9 mouse cellular contexts compared by ENCODE assay signal in the genomic region with DNA sequence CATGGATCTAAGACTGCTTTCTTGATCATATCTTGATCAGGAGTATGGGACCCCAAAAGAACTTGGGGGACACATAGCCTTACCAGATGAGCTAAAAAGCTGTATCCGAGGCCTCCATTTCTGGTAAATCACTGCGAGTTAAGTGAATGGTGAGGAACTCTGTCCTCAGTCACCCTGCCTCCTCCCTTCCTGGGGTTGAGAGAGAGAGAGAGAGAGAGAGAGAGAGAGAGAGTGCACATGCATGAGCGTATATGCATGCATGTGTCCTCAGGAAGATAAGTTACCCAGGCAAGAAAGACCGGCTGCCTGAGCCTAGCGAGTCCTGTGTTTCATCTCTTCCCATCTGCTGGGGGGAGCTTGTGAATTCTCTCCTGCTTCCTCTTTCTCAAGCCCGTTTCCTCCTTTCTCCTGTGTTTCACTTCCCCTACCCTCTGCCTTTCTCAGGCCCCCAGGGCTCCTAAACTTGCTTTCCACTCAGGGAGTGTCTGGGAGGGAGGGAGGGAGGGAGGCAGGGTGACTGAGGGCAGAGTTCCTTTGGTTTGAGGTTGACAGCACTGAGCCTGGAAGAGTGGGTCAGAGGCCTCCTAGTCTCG. TPM values are rescaled to one million over a fixed set of nuclear protein-coding genes. Genes with fewer than 3 reads are reported as not detected.
A peak's percentile ranks its signal among the peaks of the same experiment; 100 is the strongest.
DNase-seq lines count a peak whose midpoint lies in the region; ATAC-seq and TF ChIP-seq lines count a peak whose summit lies in the region.
"Had no signal": no experiment of that assay in that cellular context is flagged by ENCODE, and none has a peak within 500 bp of the region (broad histone marks: within the 10 kb centered on the region; RNA-seq: fewer than 3 reads in every experiment).

No protein-coding gene starts in this region.

- no peak for ATAC-seq in hindbrain, embryonic 13.5 days (ENCODE audit: low FRiP score)
- no peak for ATAC-seq in hindbrain, embryonic 14.5 days (ENCODE audit: low FRiP score)
- no peak for ATAC-seq in embryonic facial prominence, embryonic 15.5 days (ENCODE audit: insufficient number of reproducible peaks, low FRiP score, low TSS enrichment, low read depth)
- no peak for ATAC-seq in liver, postnatal 0 days
- ATAC-seq in forebrain, embryonic 14.5 days: no peak
- ATAC-seq in frontal cortex, adult (ENCODE audit: low TSS enrichment): no peak

- H3K4me1 ChIP-seq in hindbrain, embryonic 13.5 days (replicated peaks): peaks cover 41% of the 10 kb centered on the region
- peaks cover 29% of the 10 kb centered on the region for H3K4me1 ChIP-seq in hindbrain, embryonic 14.5 days (replicated peaks; ENCODE audit: control insufficient read depth, insufficient read depth, low read length)
- H3K4me1 ChIP-seq in embryonic facial prominence, embryonic 15.5 days: peaks cover 43% of the 10 kb centered on the region
- H3K4me1 ChIP-seq in liver, postnatal 0 days (ENCODE audit: insufficient read depth): peaks cover 57% of the 10 kb centered on the region
- 0 out of 2 replicates have a peak, but pooled peaks cover 6% of the 10 kb centered on the region for H3K4me1 ChIP-seq in forebrain, embryonic 14.5 days (ENCODE audit: control insufficient read depth, insufficient read depth, low read length)

- no peak for DNase-seq in hindbrain, embryonic 14.5 days (ENCODE audit: low spot score)
- DNase-seq in B cell, adult 2 months: peak; percentile 38 to 45
- no peak for DNase-seq in liver, postnatal 0 days
- DNase-seq in cerebellum, postnatal 36 days: no peak
- no peak for DNase-seq in forebrain, embryonic 14.5 days (ENCODE audit: low spot score)

- 0 out of 2 replicates have a peak, but pooled peaks cover 2% of the 10 kb centered on the region for H3K36me3 ChIP-seq in hindbrain, embryonic 13.5 days
- no peaks in the 10 kb centered on the region for H3K36me3 ChIP-seq in hindbrain, embryonic 14.5 days (replicated peaks; ENCODE audit: control insufficient read depth, insufficient read depth)
- H3K36me3 ChIP-seq in embryonic facial prominence, embryonic 15.5 days: peaks cover 7% of the 10 kb centered on the region; the same call in 1 of the 2 replicates
- peaks cover 16% of the 10 kb centered on the region for H3K36me3 ChIP-seq in liver, postnatal 0 days (replicated peaks; ENCODE audit: insufficient read depth, low read length)
- H3K36me3 ChIP-seq in forebrain, embryonic 14.5 days (ENCODE audit: control insufficient read depth, insufficient read depth, low read length): no peaks in the 10 kb centered on the region
- H3K36me3 ChIP-seq: embryonic facial prominence, embryonic 12.5 days had no signal

- 0 out of 2 replicates have a peak overlapping the region, but pooled peaks have one; percentile 23 for H3K27ac ChIP-seq in hindbrain, embryonic 13.5 days
- H3K27ac ChIP-seq in hindbrain, embryonic 14.5 days: no peak overlapping the region
- peak overlapping the region; percentile 68; the same call in 1 of the 2 replicates for H3K27ac ChIP-seq in embryonic facial prominence, embryonic 15.5 days (replicated peaks)
- peak overlapping the region; percentile 85 for H3K27ac ChIP-seq in liver, postnatal 0 days (ENCODE audit: low read depth)
- H3K27ac ChIP-seq in forebrain, embryonic 14.5 days (ENCODE audit: low read depth, low read length): no peak overlapping the region

- H3K9ac ChIP-seq in hindbrain, embryonic 13.5 days: no peak overlapping the region
- no peak overlapping the region for H3K9ac ChIP-seq in hindbrain, embryonic 14.5 days
- no peak overlapping the region for H3K9ac ChIP-seq in embryonic facial prominence, embryonic 15.5 days
- H3K9ac ChIP-seq in liver, postnatal 0 days (replicated peaks): 0 out of 2 replicates have a peak overlapping the region, but pooled peaks have one; percentile 5
- H3K9ac ChIP-seq in forebrain, embryonic 14.5 days (ENCODE audit: low read length): no peak overlapping the region
- H3K9ac ChIP-seq: embryonic facial prominence, embryonic 12.5 days had no signal

- peaks cover 25% of the 10 kb centered on the region; the same call in 1 of the 2 replicates for H3K27me3 ChIP-seq in hindbrain, embryonic 13.5 days
- 0 out of 2 replicates have a peak, but pooled peaks cover 10% of the 10 kb centered on the region for H3K27me3 ChIP-seq in hindbrain, embryonic 14.5 days (ENCODE audit: control insufficient read depth, insufficient read depth, low read length)
- peaks cover 6% of the 10 kb centered on the region; the same call in 1 of the 2 replicates for H3K27me3 ChIP-seq in embryonic facial prominence, embryonic 15.5 days
- H3K27me3 ChIP-seq in liver, postnatal 0 days (ENCODE audit: insufficient read depth, low read length): no peaks in the 10 kb centered on the region
- peaks cover 9% of the 10 kb centered on the region; the same call in 1 of the 2 replicates for H3K27me3 ChIP-seq in forebrain, embryonic 14.5 days (replicated peaks; ENCODE audit: control insufficient read depth, insufficient read depth, low read length)

- no peak for TF ChIP-seq CTCF in liver, postnatal 0 days (IDR thresholded peaks at IDR 0.05; ENCODE audit: low read depth)

- no peak overlapping the region for H3K4me2 ChIP-seq in hindbrain, embryonic 13.5 days
- no peak overlapping the region for H3K4me2 ChIP-seq in hindbrain, embryonic 14.5 days (replicated peaks)
- H3K4me2 ChIP-seq in embryonic facial prominence, embryonic 15.5 days (replicated peaks): no peak overlapping the region
- H3K4me2 ChIP-seq in liver, postnatal 0 days (ENCODE audit: low read depth, low read length): peak overlapping the region; percentile 26; the same call in 1 of the 2 replicates
- no peak overlapping the region for H3K4me2 ChIP-seq in forebrain, embryonic 14.5 days (ENCODE audit: low read length)
- H3K4me2 ChIP-seq: embryonic facial prominence, embryonic 12.5 days had no signal

- 0 out of 2 replicates have a peak, but pooled peaks cover 3% of the 10 kb centered on the region for H3K9me3 ChIP-seq in hindbrain, embryonic 13.5 days
- no peaks in the 10 kb centered on the region for H3K9me3 ChIP-seq in hindbrain, embryonic 14.5 days (ENCODE audit: control insufficient read depth, low read length)
- no peaks in the 10 kb centered on the region for H3K9me3 ChIP-seq in embryonic facial prominence, embryonic 15.5 days (replicated peaks)
- H3K9me3 ChIP-seq in liver, postnatal 0 days (ENCODE audit: low read length): 0 out of 2 replicates have a peak, but pooled peaks cover 6% of the 10 kb centered on the region
- H3K9me3 ChIP-seq in forebrain, embryonic 14.5 days (replicated peaks; ENCODE audit: control insufficient read depth, low read length): no peaks in the 10 kb centered on the region
- H3K9me3 ChIP-seq: embryonic facial prominence, embryonic 12.5 days had no signal

- 60% methylated on average over 7 of the region's 7 CpGs for whole genome bisulfite sequencing in hindbrain, embryonic 13.5 days
- WGBS in hindbrain, embryonic 14.5 days: 72% methylated on average over 7 of the region's 7 CpGs
- WGBS in embryonic facial prominence, embryonic 15.5 days: 47% methylated on average over 7 of the region's 7 CpGs
- WGBS in liver, postnatal 0 days (ENCODE audit: insufficient replicate concordance): 42% methylated on average over 7 of the region's 7 CpGs
- 69% methylated on average over 7 of the region's 7 CpGs for WGBS in forebrain, embryonic 14.5 days

- H3K4me3 ChIP-seq in hindbrain, embryonic 13.5 days: no peak overlapping the region
- no peak overlapping the region for H3K4me3 ChIP-seq in hindbrain, embryonic 14.5 days (replicated peaks; ENCODE audit: low read length)
- H3K4me3 ChIP-seq in embryonic facial prominence, embryonic 15.5 days (replicated peaks): no peak overlapping the region
- H3K4me3 ChIP-seq in liver, postnatal 0 days (ENCODE audit: low read depth, low read length): no peak overlapping the region
- no peak overlapping the region for H3K4me3 ChIP-seq in forebrain, embryonic 14.5 days (ENCODE audit: low read depth, low read length)
- H3K4me3 ChIP-seq: embryonic facial prominence, embryonic 12.5 days had no signal

- TF ChIP-seq EP300 in liver, postnatal 0 days (IDR thresholded peaks at IDR 0.05; ENCODE audit: low read depth): no peak

RNA-seq across cellular contexts. Expression of gene Ccdc97, which starts 12.2 kb away (rescaled TPM):
- 33.1 and 33.8 TPM in 2 replicates for polyA plus RNA-seq in hindbrain, embryonic 13.5 days (2015; fragmentation: Nextera tagmentation; extraction: Ambion mirVana)
- 41.9 and 43.5 TPM in 2 replicates for polyA plus RNA-seq in hindbrain, embryonic 14.5 days (2014; fragmentation: Nextera tagmentation; extraction: Ambion mirVana)
- 25.2 and 32.8 TPM in 2 replicates for polyA plus RNA-seq in embryonic facial prominence, embryonic 15.5 days (2015; fragmentation: Nextera tagmentation; extraction: Ambion mirVana)
- 6.7 and 6.8 TPM in 2 replicates for polyA plus RNA-seq in liver, postnatal 0 days (2015; fragmentation: Nextera tagmentation; extraction: Ambion mirVana)
- polyA plus RNA-seq in forebrain, embryonic 14.5 days (2014; fragmentation: Nextera tagmentation; extraction: Ambion mirVana): 39.6 and 40.7 TPM in 2 replicates

RNA-seq across cellular contexts. Expression of gene Tgfb1, which starts 19.9 kb away (rescaled TPM):
- 0.85 and 1.2 TPM in 2 replicates for polyA plus RNA-seq in hindbrain, embryonic 13.5 days (2015; fragmentation: Nextera tagmentation; extraction: Ambion mirVana)
- polyA plus RNA-seq in hindbrain, embryonic 14.5 days (2014; fragmentation: Nextera tagmentation; extraction: Ambion mirVana): 0.82 and 1.1 TPM in 2 replicates
- polyA plus RNA-seq in embryonic facial prominence, embryonic 15.5 days (2015; fragmentation: Nextera tagmentation; extraction: Ambion mirVana): 4.3 and 4.8 TPM in 2 replicates
- 5.1 and 6.1 TPM in 2 replicates for polyA plus RNA-seq in liver, postnatal 0 days (2015; fragmentation: Nextera tagmentation; extraction: Ambion mirVana)
- polyA plus RNA-seq in forebrain, embryonic 14.5 days (2014; fragmentation: Nextera tagmentation; extraction: Ambion mirVana): 0.61 and 0.83 TPM in 2 replicates

RNA-seq across cellular contexts. Expression of gene B9d2, which starts 26.1 kb away (rescaled TPM):
- 40.0 and 41.5 TPM in 2 replicates for polyA plus RNA-seq in hindbrain, embryonic 13.5 days (2015; fragmentation: Nextera tagmentation; extraction: Ambion mirVana)
- 41.8 and 42.7 TPM in 2 replicates for polyA plus RNA-seq in hindbrain, embryonic 14.5 days (2014; fragmentation: Nextera tagmentation; extraction: Ambion mirVana)
- polyA plus RNA-seq in embryonic facial prominence, embryonic 15.5 days (2015; fragmentation: Nextera tagmentation; extraction: Ambion mirVana): 29.0 and 31.3 TPM in 2 replicates
- 15.0 and 16.0 TPM in 2 replicates for polyA plus RNA-seq in liver, postnatal 0 days (2015; fragmentation: Nextera tagmentation; extraction: Ambion mirVana)
- 44.3 and 57.6 TPM in 2 replicates for polyA plus RNA-seq in forebrain, embryonic 14.5 days (2014; fragmentation: Nextera tagmentation; extraction: Ambion mirVana)

RNA-seq across cellular contexts. Expression of gene Tmem91, which starts 31.7 kb away (rescaled TPM):
- polyA plus RNA-seq in hindbrain, embryonic 13.5 days (2015; fragmentation: Nextera tagmentation; extraction: Ambion mirVana): 15.6 and 16.3 TPM in 2 replicates
- 54.1 and 64.8 TPM in 2 replicates for polyA plus RNA-seq in hindbrain, embryonic 14.5 days (2014; fragmentation: Nextera tagmentation; extraction: Ambion mirVana)
- polyA plus RNA-seq in embryonic facial prominence, embryonic 15.5 days (2015; fragmentation: Nextera tagmentation; extraction: Ambion mirVana): 3.2 and 3.4 TPM in 2 replicates
- 0.58 and 0.76 TPM in 2 replicates for polyA plus RNA-seq in liver, postnatal 0 days (2015; fragmentation: Nextera tagmentation; extraction: Ambion mirVana)
- 11.1 and 16.4 TPM in 2 replicates for polyA plus RNA-seq in forebrain, embryonic 14.5 days (2014; fragmentation: Nextera tagmentation; extraction: Ambion mirVana)

RNA-seq across cellular contexts. Expression of gene Exosc5, which starts 47.7 kb away (rescaled TPM):
- polyA plus RNA-seq in hindbrain, embryonic 13.5 days (2015; fragmentation: Nextera tagmentation; extraction: Ambion mirVana): 44.7 and 47.1 TPM in 2 replicates
- polyA plus RNA-seq in hindbrain, embryonic 14.5 days (2014; fragmentation: Nextera tagmentation; extraction: Ambion mirVana): 31.5 and 39.7 TPM in 2 replicates
- polyA plus RNA-seq in embryonic facial prominence, embryonic 15.5 days (2015; fragmentation: Nextera tagmentation; extraction: Ambion mirVana): 70.1 and 71.3 TPM in 2 replicates
- 44.5 and 49.2 TPM in 2 replicates for polyA plus RNA-seq in liver, postnatal 0 days (2015; fragmentation: Nextera tagmentation; extraction: Ambion mirVana)
- polyA plus RNA-seq in forebrain, embryonic 14.5 days (2014; fragmentation: Nextera tagmentation; extraction: Ambion mirVana): 49.4 and 53.9 TPM in 2 replicates

Comparison
In these comparisons a context has a peak if more than half of its experiments do, and no peak if none do; other contexts are left out.
1. H3K27ac ChIP-seq: peak in hindbrain, embryonic 13.5 days (single experiment), embryonic facial prominence, embryonic 15.5 days (single experiment) and liver, postnatal 0 days (single experiment); none in hindbrain, embryonic 14.5 days (single experiment) and forebrain, embryonic 14.5 days (single experiment).
2. DNase-seq: peak in B cell, adult 2 months (2 of 2); none in hindbrain, embryonic 14.5 days (single experiment), liver, postnatal 0 days (single experiment), cerebellum, postnatal 36 days (0 of 2) and forebrain, embryonic 14.5 days (single experiment).